Comparison of ENCODE assay signal across 8 mouse cellular contexts in genomic region chr12:72085024-72085328, GRCm38 (mm10). TPM values are rescaled to one million over a fixed set of nuclear protein-coding genes. Genes with fewer than 3 reads are reported as not detected.
DNase-seq lines count a peak whose midpoint lies in the region; ATAC-seq and TF ChIP-seq lines count a peak whose summit lies in the region.

No protein-coding gene starts in this region.

- peaks cover 3% of the 10 kb centered on the region; the same call in 1 of the 2 replicates for H3K36me3 ChIP-seq in heart, embryonic 15.5 days
- H3K36me3 ChIP-seq in hindbrain, embryonic 14.5 days (replicated peaks; ENCODE audit: control insufficient read depth, insufficient read depth): peaks cover 2% of the 10 kb centered on the region; the same call in 1 of the 2 replicates
- H3K36me3 ChIP-seq in midbrain, embryonic 12.5 days: 0 out of 2 replicates have a peak, but pooled peaks cover 3% of the 10 kb centered on the region

- POLR2A ChIA-PET in Patski (lab: Charles Lee): interaction anchor here (0.6 to 0.7 kb wide), 2 partner anchors 15 to 46 kb away, joined by 3 to 6 read pairs; no protein-coding TSS in a partner anchor

- CTCF ChIA-PET in Patski (lab: Charles Lee): no interaction called here

- H3K4me3 ChIP-seq in heart, embryonic 15.5 days: peak overlapping the region; percentile 77
- peak overlapping the region; percentile 67 for H3K4me3 ChIP-seq in hindbrain, embryonic 14.5 days (replicated peaks; ENCODE audit: low read length)
- peak overlapping the region; percentile 69 for H3K4me3 ChIP-seq in midbrain, embryonic 12.5 days

- H3K9me3 ChIP-seq in heart, embryonic 15.5 days (replicated peaks): no peaks in the 10 kb centered on the region
- no peaks in the 10 kb centered on the region for H3K9me3 ChIP-seq in hindbrain, embryonic 14.5 days (ENCODE audit: control insufficient read depth, low read length)
- no peaks in the 10 kb centered on the region for H3K9me3 ChIP-seq in midbrain, embryonic 12.5 days

- H3K4me1 ChIP-seq in heart, embryonic 15.5 days (replicated peaks): peaks cover 28% of the 10 kb centered on the region
- H3K4me1 ChIP-seq in hindbrain, embryonic 14.5 days (replicated peaks; ENCODE audit: control insufficient read depth, insufficient read depth, low read length): peaks cover 33% of the 10 kb centered on the region
- H3K4me1 ChIP-seq in midbrain, embryonic 12.5 days: peaks cover 32% of the 10 kb centered on the region

- H3K9ac ChIP-seq in heart, embryonic 15.5 days: peak overlapping the region; percentile 58
- peak overlapping the region; percentile 70 for H3K9ac ChIP-seq in hindbrain, embryonic 14.5 days
- peak overlapping the region; percentile 76 for H3K9ac ChIP-seq in midbrain, embryonic 12.5 days (replicated peaks)

- in situ Hi-C loops in Patski (cut with MboI; ENCODE audit: low pct_unique_long_range_greater_than_20kb): no loop called here

- TF ChIP-seq CTCF in Patski (IDR thresholded peaks at IDR 0.05): no peak

- WGBS in heart, embryonic 15.5 days: under 1% methylated on average over 31 of the region's 31 CpGs
- WGBS in hindbrain, embryonic 14.5 days: under 1% methylated on average over 28 of the region's 31 CpGs
- under 1% methylated on average over 31 of the region's 31 CpGs for WGBS in midbrain, embryonic 12.5 days

- peak overlapping the region; percentile 84 for H3K4me2 ChIP-seq in heart, embryonic 15.5 days
- peak overlapping the region; percentile 80 for H3K4me2 ChIP-seq in hindbrain, embryonic 14.5 days (replicated peaks)
- H3K4me2 ChIP-seq in midbrain, embryonic 12.5 days (replicated peaks): peak overlapping the region; percentile 83

- peak overlapping the region; percentile 84 for H3K27ac ChIP-seq in heart, embryonic 15.5 days
- peak overlapping the region; percentile 83 for H3K27ac ChIP-seq in hindbrain, embryonic 14.5 days
- H3K27ac ChIP-seq in midbrain, embryonic 12.5 days (replicated peaks): peak overlapping the region; percentile 98

- intact Hi-C loops in heart, postnatal 14 days (cut with DNase I): loop anchor here (10.0 kb wide), 1 partner anchor 450 kb away; the partner anchor contains the start of gene Pcnx4

- peak; percentile 15 for ATAC-seq in heart, embryonic 15.5 days (replicated peaks; ENCODE audit: insufficient number of reproducible peaks, insufficient read depth, low FRiP score, low read depth)
- ATAC-seq in Patski: peak; percentile 4
- ATAC-seq in hindbrain, embryonic 14.5 days (ENCODE audit: low FRiP score): no peak; the same call in 1 of the 2 replicates
- peak; percentile 39; the same call in 1 of the 2 replicates for ATAC-seq in midbrain, embryonic 12.5 days (ENCODE audit: low FRiP score, low read depth)

- no peak for DNase-seq in heart, postnatal 14 days
- DNase-seq in Patski (ENCODE audit: low read depth, low spot score): no peak
- no peak for DNase-seq in hindbrain, embryonic 14.5 days (ENCODE audit: low spot score)
- DNase-seq in spleen, postnatal 10 days (ENCODE audit: low spot score in 2 of 2): no peak
- no peak for DNase-seq in B cell, adult 2 months
- no peak for DNase-seq in ovary, postnatal 10 days (ENCODE audit: low spot score)

- no peaks in the 10 kb centered on the region for H3K27me3 ChIP-seq in heart, embryonic 15.5 days
- H3K27me3 ChIP-seq in Patski: no peaks in the 10 kb centered on the region
- H3K27me3 ChIP-seq in hindbrain, embryonic 14.5 days (ENCODE audit: control insufficient read depth, insufficient read depth, low read length): no peaks in the 10 kb centered on the region
- no peaks in the 10 kb centered on the region for H3K27me3 ChIP-seq in midbrain, embryonic 12.5 days

RNA-seq across cellular contexts. Expression of gene L3hypdh, which starts 0.3 kb away (rescaled TPM):
- 19.9 TPM in 2 replicates for polyA plus RNA-seq in heart, embryonic 15.5 days (2015; fragmentation: Nextera tagmentation; extraction: Ambion mirVana)
- 1 to 10 TPM; 8.3 to 8.6 TPM for total RNA-seq in heart, postnatal 14 days (2021)
- polyA plus RNA-seq in Patski (2021): 12.7 TPM
- 12.6 and 13.7 TPM in 2 replicates for polyA plus RNA-seq in hindbrain, embryonic 14.5 days (2014; fragmentation: Nextera tagmentation; extraction: Ambion mirVana)
- 8.5 and 10.2 TPM in 2 replicates for polyA plus RNA-seq in midbrain, embryonic 12.5 days (2016; fragmentation: Nextera tagmentation; extraction: Ambion mirVana)

RNA-seq across cellular contexts. Expression of gene Jkamp, which starts 0.4 kb away (rescaled TPM):
- polyA plus RNA-seq in heart, embryonic 15.5 days (2015; fragmentation: Nextera tagmentation; extraction: Ambion mirVana): 65.8 and 73.2 TPM in 2 replicates
- total RNA-seq in heart, postnatal 14 days (2021): 10 to 100 TPM; 24.5 to 26.4 TPM
- 56.2 TPM for polyA plus RNA-seq in Patski (2021)
- 86.6 and 101 TPM in 2 replicates for polyA plus RNA-seq in hindbrain, embryonic 14.5 days (2014; fragmentation: Nextera tagmentation; extraction: Ambion mirVana)
- polyA plus RNA-seq in midbrain, embryonic 12.5 days (2016; fragmentation: Nextera tagmentation; extraction: Ambion mirVana): 98.1 and 99.3 TPM in 2 replicates

RNA-seq across cellular contexts. Expression of gene Gpr135, which starts 14.1 kb away (rescaled TPM):
- polyA plus RNA-seq in heart, embryonic 15.5 days (2015; fragmentation: Nextera tagmentation; extraction: Ambion mirVana): 0.48 and 0.60 TPM in 2 replicates
- under 1 TPM; 0.48 to 0.61 TPM for total RNA-seq in heart, postnatal 14 days (2021)
- 0.71 TPM for polyA plus RNA-seq in Patski (2021)
- polyA plus RNA-seq in hindbrain, embryonic 14.5 days (2014; fragmentation: Nextera tagmentation; extraction: Ambion mirVana): 7.3 and 9.4 TPM in 2 replicates
- 1.7 and 2.3 TPM in 2 replicates for polyA plus RNA-seq in midbrain, embryonic 12.5 days (2016; fragmentation: Nextera tagmentation; extraction: Ambion mirVana)
